Mouse (Mus musculus) E14TG2a.4 (cell line): Measurements from ENCODE around the gene Frmd4b.

Experiments used
- H3K27me3 ChIP-seq: 2 replicates; pipeline ENCODE4 v1.6.1; 2014; ENCODE audit warnings: low read length, control low read depth; ENCODE audit not compliant: insufficient read depth
- H3K36me3 ChIP-seq: 2 replicates; pipeline ENCODE4 v1.6.1; 2014; ENCODE audit warnings: low read length, control low read depth; ENCODE audit not compliant: insufficient read depth
- H3K4me1 ChIP-seq: replicated peaks from 2 replicates; pipeline ENCODE4 v1.6.1; 2014; ENCODE audit warnings: low read depth, low read length, control low read depth
- H3K4me3 ChIP-seq: replicated peaks from 2 replicates; pipeline ENCODE4 v1.5.1; 2014; ENCODE audit warnings: mild to moderate bottlenecking, low read length
- H3K9me3 ChIP-seq: 2 replicates; pipeline ENCODE4 v1.6.1; 2014; ENCODE audit warnings: low read length, control low read depth
- CTCF ChIP-seq: conservative IDR thresholded peaks from 2 replicates; pipeline ENCODE4 v1.5.1; 2014; ENCODE audit warnings: low read length
- NANOG ChIP-seq: IDR thresholded peaks from 2 replicates; pipeline ENCODE4 v1.6.1; 2014; ENCODE audit warnings: borderline replicate concordance, low read length, mixed read lengths
- POU5F1 ChIP-seq: IDR thresholded peaks from 2 replicates; pipeline ENCODE4 v1.6.1; 2014; ENCODE audit warnings: low read length, borderline replicate concordance

Frmd4b gene

DNA sequence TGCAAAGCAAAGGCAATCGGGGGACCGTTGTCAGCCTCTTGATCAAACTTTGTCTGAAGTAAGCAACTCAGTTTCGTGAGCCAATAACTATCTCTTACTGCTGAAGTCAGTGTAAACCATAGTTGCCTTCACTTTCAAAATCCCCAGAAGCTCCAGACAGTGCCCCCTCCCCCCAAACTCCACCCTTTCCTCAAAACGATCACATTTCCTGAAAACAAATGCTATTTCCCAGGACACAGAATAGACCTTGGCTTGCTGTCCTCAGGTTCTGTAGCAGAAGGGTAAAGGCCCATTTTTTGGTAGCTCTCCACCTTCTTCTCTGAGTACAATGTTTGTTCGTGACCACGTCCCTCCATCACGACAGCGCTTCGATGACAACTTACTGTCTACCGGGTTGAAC, 107.9 kb downstream of the Frmd4b start:
- Histone ChIP-seq H3K27me3 (peaks cover 10% of the 10 kb centered on the region), H3K4me3 (no peak overlapping the region), H3K36me3 (no peaks in the 10 kb centered on the region), H3K9me3 (no peaks in the 10 kb centered on the region), H3K4me1 (peaks cover 32% of the 10 kb centered on the region)
- no peak for TF ChIP-seq NANOG
- TF ChIP-seq POU5F1 = no peak
- no peak for TF ChIP-seq CTCF

DNA sequence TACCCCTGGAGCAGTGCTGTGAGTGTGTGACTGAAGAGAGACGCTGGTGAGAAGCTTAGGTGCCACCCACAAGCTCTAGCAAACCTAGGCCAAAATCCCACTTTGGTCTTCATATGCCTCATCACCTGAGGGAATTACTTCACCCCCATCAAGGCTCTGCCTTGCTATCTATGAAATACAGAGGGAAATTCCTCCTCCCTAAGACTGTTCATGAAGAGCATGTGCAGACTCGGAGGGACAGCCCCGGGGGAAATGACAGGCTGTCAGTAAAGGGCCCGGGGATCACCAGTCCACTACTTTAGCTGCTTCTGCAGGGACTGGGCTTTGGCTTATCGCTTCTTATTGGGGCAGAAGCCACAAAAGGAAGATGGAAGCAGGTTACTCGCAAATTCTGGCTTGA, 108.9 kb downstream of the Frmd4b start:
- peaks cover 10% of the 10 kb centered on the region for H3K27me3 ChIP-seq
- no peak overlapping the region for H3K4me3 ChIP-seq
- no peak for TF ChIP-seq CTCF
- TF ChIP-seq NANOG = no peak
- TF ChIP-seq POU5F1 = no peak

DNA sequence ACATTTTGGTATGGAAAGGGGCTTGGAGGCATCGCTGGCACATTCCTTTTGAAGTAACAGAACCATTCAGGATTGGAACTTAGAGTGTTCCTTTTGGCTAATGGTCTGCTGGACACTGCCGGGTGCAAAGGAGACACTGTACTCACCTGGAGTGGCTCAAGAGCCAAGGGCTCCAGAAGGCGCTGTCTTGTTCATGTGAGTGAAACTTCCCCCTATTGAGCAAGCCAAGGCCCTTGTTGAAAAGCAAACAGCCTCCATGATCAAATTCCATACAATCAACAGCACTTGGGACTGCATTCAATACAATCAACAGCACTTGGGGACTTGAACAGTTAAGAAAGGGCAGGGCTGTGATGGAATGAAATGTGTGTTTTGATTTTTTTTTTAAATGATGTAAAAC, 109.4 kb downstream of the Frmd4b start:
- H3K4me3 ChIP-seq = no peak overlapping the region
- H3K36me3 ChIP-seq = no peaks in the 10 kb centered on the region
- no peaks in the 10 kb centered on the region for H3K9me3 ChIP-seq
- TF ChIP-seq CTCF (no peak), POU5F1 (no peak), NANOG (no peak)
- H3K27me3 ChIP-seq = peaks cover 10% of the 10 kb centered on the region
- H3K4me1 ChIP-seq = peaks cover 29% of the 10 kb centered on the region

More for the DNA sequence above, 108.9 kb downstream of the Frmd4b start:
- Histone ChIP-seq H3K4me1 (peaks cover 27% of the 10 kb centered on the region), H3K36me3 (no peaks in the 10 kb centered on the region), H3K9me3 (no peaks in the 10 kb centered on the region)

DNA sequence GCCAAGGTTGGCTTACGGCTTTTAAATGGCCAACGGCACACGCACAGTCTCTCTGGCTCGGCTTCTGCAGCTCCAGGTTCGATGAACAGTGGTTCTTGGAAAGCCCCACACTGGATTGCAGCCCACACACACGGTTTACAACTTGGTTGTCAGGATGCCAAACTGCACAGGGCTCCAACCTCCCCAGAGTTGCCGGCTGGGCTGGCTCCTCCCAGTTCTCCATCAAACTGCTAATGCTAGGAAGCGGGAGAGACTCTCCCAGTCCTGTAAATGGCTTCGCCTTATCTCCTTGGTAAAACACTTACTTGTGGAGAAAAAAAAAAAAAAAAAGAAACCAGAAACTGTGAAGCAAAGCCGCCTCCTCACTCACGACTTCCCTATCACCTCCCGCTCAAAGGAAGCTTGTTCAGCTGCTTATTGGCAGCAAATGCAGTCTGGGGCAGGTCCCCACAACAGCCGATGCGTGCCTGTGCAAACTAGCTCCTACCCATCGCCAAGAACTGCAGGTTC, 111.1 kb downstream of the Frmd4b start:
- no peaks in the 10 kb centered on the region for H3K9me3 ChIP-seq
- peaks cover 26% of the 10 kb centered on the region for H3K4me1 ChIP-seq
- 0 out of 2 replicates have a peak overlapping the region, but pooled peaks have one; percentile 7 for H3K4me3 ChIP-seq
- TF ChIP-seq POU5F1 (no peak), CTCF (no peak), NANOG (no peak)
- peaks cover 10% of the 10 kb centered on the region for H3K27me3 ChIP-seq
- no peaks in the 10 kb centered on the region for H3K36me3 ChIP-seq

DNA sequence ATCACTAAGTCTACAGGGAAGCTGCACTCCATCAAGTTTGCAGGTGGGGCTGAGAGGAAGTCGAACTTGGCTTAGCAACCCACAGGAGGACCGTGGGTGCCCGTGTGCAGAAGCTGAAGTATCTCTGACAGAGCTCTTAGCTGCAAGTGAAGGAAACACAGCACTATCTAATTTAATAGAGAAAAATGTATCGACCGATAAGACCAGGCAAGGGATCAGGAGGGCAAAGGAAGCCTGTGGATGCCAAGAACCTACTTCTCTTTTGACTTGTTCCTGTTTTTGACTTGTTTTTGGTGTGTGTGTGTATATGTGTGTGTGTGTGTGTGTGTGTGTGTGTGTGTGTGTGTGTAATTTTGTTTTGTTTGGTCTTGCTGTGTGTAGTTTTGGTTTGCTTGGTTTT, 112.7 kb downstream of the Frmd4b start:
- H3K9me3 ChIP-seq = no peaks in the 10 kb centered on the region
- peaks cover 24% of the 10 kb centered on the region for H3K4me1 ChIP-seq
- H3K4me3 ChIP-seq = no peak overlapping the region
- H3K27me3 ChIP-seq = peaks cover 10% of the 10 kb centered on the region
- no peak for TF ChIP-seq NANOG
- no peak for TF ChIP-seq POU5F1
- TF ChIP-seq CTCF = no peak
- no peaks in the 10 kb centered on the region for H3K36me3 ChIP-seq

DNA sequence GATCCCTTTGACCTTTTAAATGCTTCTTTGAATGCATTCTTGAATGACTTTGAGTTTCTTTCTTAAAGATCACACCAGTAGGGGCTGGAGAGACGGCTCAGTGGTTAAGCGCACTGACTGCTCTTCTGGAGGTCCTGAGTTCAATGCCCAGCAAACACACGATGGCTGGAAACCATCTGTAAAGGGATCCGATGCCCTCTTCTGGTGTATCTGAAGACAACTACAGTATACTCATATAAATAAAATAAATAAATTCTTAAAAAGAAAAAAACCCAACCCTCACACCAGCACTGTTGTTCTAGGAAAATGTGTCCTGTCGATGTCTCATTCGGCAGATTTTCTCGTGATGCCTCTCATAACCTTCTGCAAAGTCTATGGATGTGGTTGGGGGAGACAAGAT, 116.3 kb downstream of the Frmd4b start:
- TF ChIP-seq NANOG (no peak), POU5F1 (no peak), CTCF (no peak)
- H3K36me3 ChIP-seq = no peaks in the 10 kb centered on the region
- H3K27me3 ChIP-seq = no peaks in the 10 kb centered on the region
- H3K9me3 ChIP-seq = no peaks in the 10 kb centered on the region
- H3K4me3 ChIP-seq = no peak overlapping the region
- peaks cover 10% of the 10 kb centered on the region for H3K4me1 ChIP-seq

DNA sequence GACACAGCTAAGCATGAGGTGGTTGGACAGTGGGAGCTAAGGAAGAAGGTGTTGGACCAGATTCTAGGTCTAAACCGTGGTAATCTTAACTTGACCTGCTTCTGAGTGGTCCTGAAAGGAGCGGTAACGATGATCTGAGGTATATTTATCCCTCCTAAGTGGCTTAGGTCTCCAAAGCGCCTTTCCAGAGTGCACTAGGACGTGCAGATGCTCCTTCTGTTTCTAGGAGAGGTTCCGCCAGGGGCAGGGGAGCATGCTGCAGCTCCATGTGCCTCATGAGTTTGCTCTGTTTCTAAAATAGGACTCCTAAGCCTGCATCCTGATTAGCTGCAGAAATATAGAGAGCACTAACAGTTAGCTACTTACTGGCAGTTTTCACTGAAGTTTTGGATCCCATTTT, 117.1 kb downstream of the Frmd4b start:
- no peaks in the 10 kb centered on the region for H3K9me3 ChIP-seq
- no peak for TF ChIP-seq CTCF

DNA sequence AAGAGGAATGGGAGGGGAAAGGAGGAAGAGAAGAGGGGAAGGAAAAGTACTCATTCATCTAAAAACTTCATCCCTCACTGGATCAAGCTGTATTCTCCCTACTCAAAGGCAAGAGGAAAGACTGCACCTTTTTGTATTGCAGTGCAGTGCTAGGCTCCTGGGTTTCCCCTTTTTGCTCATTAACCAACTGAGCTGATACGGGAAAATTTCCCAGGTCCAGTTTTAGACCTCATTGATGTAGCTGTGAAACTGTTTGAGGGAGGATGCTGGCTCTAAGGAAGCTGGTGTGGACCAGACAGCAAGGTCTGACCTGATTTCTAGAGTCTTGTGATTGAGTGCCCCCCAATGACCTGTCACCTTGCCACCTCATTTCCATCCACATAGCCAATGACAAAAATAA, 121.3 kb downstream of the Frmd4b start:
- no peak overlapping the region for H3K4me3 ChIP-seq
- no peaks in the 10 kb centered on the region for H3K36me3 ChIP-seq
- TF ChIP-seq POU5F1 = no peak
- TF ChIP-seq CTCF = no peak
- TF ChIP-seq NANOG = no peak
- no peaks in the 10 kb centered on the region for H3K9me3 ChIP-seq
- 0 out of 2 replicates have a peak, but pooled peaks cover 5% of the 10 kb centered on the region for H3K4me1 ChIP-seq
- H3K27me3 ChIP-seq = peaks cover 3% of the 10 kb centered on the region; the same call in 1 of the 2 replicates

More for the DNA sequence above, 117.1 kb downstream of the Frmd4b start:
- Histone ChIP-seq H3K4me3 (no peak overlapping the region), H3K27me3 (no peaks in the 10 kb centered on the region), H3K36me3 (no peaks in the 10 kb centered on the region), H3K4me1 (peaks cover 7% of the 10 kb centered on the region)

DNA sequence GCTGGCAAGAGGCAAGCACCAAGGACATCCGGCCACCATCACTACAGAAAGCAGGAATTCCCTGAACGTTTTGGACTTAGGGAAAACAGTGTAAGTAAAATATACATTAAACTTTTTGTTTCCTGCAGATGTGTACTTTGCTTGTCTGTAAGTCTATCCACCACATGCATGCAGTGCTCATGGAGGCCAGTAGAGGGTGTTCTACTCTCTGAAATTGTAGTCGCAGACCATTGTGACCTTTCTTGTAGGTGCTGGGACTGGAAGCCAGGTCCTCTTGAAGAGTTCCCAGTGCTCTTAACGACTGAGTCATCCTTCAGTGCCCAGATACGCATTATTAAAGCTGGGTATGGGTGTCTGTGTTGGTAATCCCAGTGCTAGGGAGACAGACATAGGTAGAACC, 126.3 kb downstream of the Frmd4b start:
- H3K9me3 ChIP-seq = no peaks in the 10 kb centered on the region
- H3K4me1 ChIP-seq = peaks cover 9% of the 10 kb centered on the region; the same call in 1 of the 2 replicates
- TF ChIP-seq POU5F1 = no peak
- TF ChIP-seq CTCF = peak; percentile 52
- H3K36me3 ChIP-seq = no peaks in the 10 kb centered on the region
- H3K27me3 ChIP-seq = peaks cover 28% of the 10 kb centered on the region
- H3K4me3 ChIP-seq = no peak overlapping the region
